Mouse (Mus musculus) lung, embryonic 14.5 days (tissue): Measurements from ENCODE around the gene Etfa. TPM values are rescaled to one million over a fixed set of nuclear protein-coding genes. Genes with fewer than 3 reads are reported as not detected.
A peak's percentile ranks its signal among the peaks of the same experiment; 100 is the strongest.

Experiments used
- ATAC-seq: fragments of 200-750 bp; cut with Nextera tagmentation; 2 replicates; pipeline ENCODE4 v1.8.0; 2017; ENCODE audit warnings: mild to moderate bottlenecking, moderate TSS enrichment, moderate library complexity; ENCODE audit not compliant: insufficient read depth
- DNase-seq: peaks from one replicate; pipeline ENCODE4 v3.0.0-alpha.2; 2015
- H3K27ac ChIP-seq: fragments of 300-500 bp; sonication (generic); 2 replicates; pipeline ENCODE4 v1.5.1; 2014; ENCODE audit warnings: low read depth, mild to moderate bottlenecking, moderate library complexity
- H3K27me3 ChIP-seq: fragments of 300-500 bp; sonication (generic); 2 replicates; pipeline ENCODE4 v1.6.1; 2014; ENCODE audit warnings: low read length, control low read depth; ENCODE audit not compliant: insufficient read depth
- H3K36me3 ChIP-seq: fragments of 300-500 bp; sonication (generic); 2 replicates; pipeline ENCODE4 v1.6.1; 2014; ENCODE audit warnings: control low read depth; ENCODE audit not compliant: insufficient read depth
- H3K4me1 ChIP-seq: fragments of 300-500 bp; sonication (generic); 2 replicates; pipeline ENCODE4 v1.6.1; 2014; ENCODE audit warnings: antibody characterized with exemption, control low read depth; ENCODE audit not compliant: insufficient read depth
- H3K4me2 ChIP-seq: fragments of 300-500 bp; sonication (generic); 2 replicates; pipeline ENCODE4 v1.6.1; 2014; ENCODE audit warnings: mild to moderate bottlenecking
- H3K4me3 ChIP-seq: fragments of 300-500 bp; sonication (generic); 2 replicates; pipeline ENCODE4 v1.5.1; 2014; ENCODE audit warnings: low read depth, low read length
- H3K9ac ChIP-seq: fragments of 300-500 bp; sonication (generic); 2 replicates; pipeline ENCODE4 v1.6.1; 2014
- H3K9me3 ChIP-seq: fragments of 300-500 bp; sonication (generic); 2 replicates; pipeline ENCODE4 v1.6.1; 2016; ENCODE audit warnings: low read depth, low read length, control low read depth
- CTCF ChIP-seq: IDR thresholded peaks from 2 replicates; pipeline ENCODE4 v1.5.1; 2016; ENCODE audit warnings: antibody characterized with exemption, low read depth
- WGBS: fragments of 180-500 bp; shearing (Covaris S2); extraction: QIAGEN DNeasy Blood & Tissue Kit; methylation state at CpG from one replicate; pipeline ENCODE4 v1.1.7; 2014; 5-methylcytosine and 5-hydroxymethylcytosine counted together
- polyA plus RNA-seq: library from polyadenylated mRNA; unstranded; fragments of >200 nt; fragmentation: Nextera tagmentation; extraction: Ambion mirVana; gene quantifications from 2 replicates; pipeline ENCODE4 v1.2.1, GENCODE M21; 2014

Gene Etfa
- polyA plus RNA-seq, 1 experiment from 2014 or later: 194 TPM

GRCm38 (mm10) chr9:55511521-55511993 is 486 bp downstream of the Etfa start:
- no peaks in the 10 kb centered on the region for H3K27me3 ChIP-seq
- H3K36me3 ChIP-seq: no peaks in the 10 kb centered on the region
- H3K27ac ChIP-seq: peak overlapping the region; percentile 88
- H3K4me2 ChIP-seq: peak overlapping the region; percentile 71
- H3K4me1 ChIP-seq: no peaks in the 10 kb centered on the region
- ATAC-seq: peak; percentile 78
- H3K9ac ChIP-seq: peak overlapping the region; percentile 81
- peak; percentile 73 for DNase-seq
- no peak for TF ChIP-seq CTCF
- WGBS: under 1% methylated on average over 26 of the region's 32 CpGs
- H3K9me3 ChIP-seq: no peaks in the 10 kb centered on the region
- peak overlapping the region; percentile 85 for H3K4me3 ChIP-seq

- WGBS: 78% methylated on average over 10 of the region's 10 CpGs
- peak overlapping the region; percentile 71 for H3K4me2 ChIP-seq
Observed at GRCm38 (mm10) chr9:55510651-55511235, 1.3 kb downstream of the Etfa start.

DNA sequence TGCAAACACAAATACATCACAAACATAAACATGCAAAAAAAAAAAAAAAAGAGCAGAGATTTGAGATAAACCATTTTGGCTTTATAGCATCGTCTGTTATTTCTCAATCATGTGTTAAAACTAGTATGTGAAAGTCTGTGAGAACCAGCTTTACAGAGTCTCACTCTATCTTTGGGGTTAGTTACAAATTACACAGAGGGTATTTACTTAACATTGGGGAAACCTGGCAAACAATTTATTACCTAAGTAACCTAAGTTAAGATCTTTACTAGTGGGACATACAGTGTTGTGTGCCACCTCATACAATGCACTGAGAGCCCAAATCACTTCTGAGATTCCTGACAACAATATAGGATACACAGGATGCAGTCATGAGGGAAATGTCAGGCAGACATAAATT is 2.3 kb downstream of the Etfa start:
- ATAC-seq (no peak), DNase-seq (no peak)
- H3K9ac ChIP-seq: no peak overlapping the region

More at GRCm38 (mm10) chr9:55510651-55511235, 1.3 kb downstream of the Etfa start:
- H3K4me1 ChIP-seq: no peaks in the 10 kb centered on the region
- H3K36me3 ChIP-seq: no peaks in the 10 kb centered on the region
- H3K9me3 ChIP-seq: no peaks in the 10 kb centered on the region
- peak overlapping the region; percentile 85 for H3K4me3 ChIP-seq
- no peaks in the 10 kb centered on the region for H3K27me3 ChIP-seq
- ATAC-seq: no peak
- DNase-seq: no peak
- no peak overlapping the region for H3K27ac ChIP-seq
- no peak for TF ChIP-seq CTCF
- peak overlapping the region; percentile 81 for H3K9ac ChIP-seq

GRCm38 (mm10) chr9:55508701-55509100 is 3.3 kb downstream of the Etfa start:
- Histone ChIP-seq H3K4me1 (no peaks in the 10 kb centered on the region), H3K36me3 (no peaks in the 10 kb centered on the region), H3K4me3 (no peak overlapping the region), H3K27me3 (no peaks in the 10 kb centered on the region), H3K4me2 (no peak overlapping the region), H3K9ac (no peak overlapping the region), H3K9me3 (no peaks in the 10 kb centered on the region), H3K27ac (no peak overlapping the region)
- ATAC-seq (no peak), DNase-seq (no peak)
- TF ChIP-seq CTCF: no peak
- 79% methylated on average over 4 of the region's 4 CpGs for WGBS

More for the DNA sequence above, 2.3 kb downstream of the Etfa start:
- H3K4me2 ChIP-seq: no peak overlapping the region
- 76% methylated on average over 1 of the region's 1 CpGs for WGBS
- no peak overlapping the region for H3K4me3 ChIP-seq
- H3K27ac ChIP-seq: no peak overlapping the region
- no peak for TF ChIP-seq CTCF
- H3K27me3 ChIP-seq: no peaks in the 10 kb centered on the region
- no peaks in the 10 kb centered on the region for H3K4me1 ChIP-seq
- H3K9me3 ChIP-seq: no peaks in the 10 kb centered on the region
- no peaks in the 10 kb centered on the region for H3K36me3 ChIP-seq

GRCm38 (mm10) chr9:55507922-55508321 is 4.1 kb downstream of the Etfa start:
- Histone ChIP-seq H3K4me3 (no peak overlapping the region), H3K9ac (no peak overlapping the region), H3K36me3 (no peaks in the 10 kb centered on the region), H3K27me3 (no peaks in the 10 kb centered on the region), H3K4me1 (no peaks in the 10 kb centered on the region), H3K4me2 (no peak overlapping the region), H3K27ac (no peak overlapping the region), H3K9me3 (no peaks in the 10 kb centered on the region)
- WGBS: 78% methylated on average over 3 of the region's 3 CpGs
- DNase-seq: peak; percentile 8
- TF ChIP-seq CTCF: no peak
- ATAC-seq: no peak

GRCm38 (mm10) chr9:55482116-55482515 is 29.9 kb downstream of the Etfa start:
- Histone ChIP-seq H3K9me3 (no peaks in the 10 kb centered on the region), H3K9ac (no peak overlapping the region), H3K4me1 (no peaks in the 10 kb centered on the region), H3K36me3 (peaks cover 30% of the 10 kb centered on the region), H3K27me3 (no peaks in the 10 kb centered on the region), H3K4me3 (no peak overlapping the region), H3K4me2 (no peak overlapping the region), H3K27ac (no peak overlapping the region)
- WGBS: 49% methylated on average over 2 of the region's 2 CpGs
- peak; percentile 13 for DNase-seq
- no peak for ATAC-seq
- TF ChIP-seq CTCF: no peak

GRCm38 (mm10) chr9:55478699-55479098 is 33.3 kb downstream of the Etfa start:
- no peak overlapping the region for H3K9ac ChIP-seq
- ATAC-seq (no peak), DNase-seq (no peak)
- no peak overlapping the region for H3K27ac ChIP-seq
- no peaks in the 10 kb centered on the region for H3K4me1 ChIP-seq
- H3K9me3 ChIP-seq: no peaks in the 10 kb centered on the region
- H3K4me3 ChIP-seq: no peak overlapping the region
- peaks cover 14% of the 10 kb centered on the region; the same call in 1 of the 2 replicates for H3K36me3 ChIP-seq
- TF ChIP-seq CTCF: no peak
- no peak overlapping the region for H3K4me2 ChIP-seq
- H3K27me3 ChIP-seq: no peaks in the 10 kb centered on the region
